Comparison of ENCODE assay signal across 11 mouse cellular contexts in genomic region chr10:95684782-95685555, GRCm38 (mm10). TPM values are rescaled to one million over a fixed set of nuclear protein-coding genes. Genes with fewer than 3 reads are reported as not detected.
DNase-seq lines count a peak whose midpoint lies in the region; ATAC-seq and TF ChIP-seq lines count a peak whose summit lies in the region.
"Had no signal": no experiment of that assay in that cellular context is flagged by ENCODE, and none has a peak within 500 bp of the region (broad histone marks: within the 10 kb centered on the region; RNA-seq: fewer than 3 reads in every experiment).

No protein-coding gene starts in this region.

- no peaks in the 10 kb centered on the region for H3K9me3 ChIP-seq in ES-E14 (ENCODE audit: control insufficient read depth, insufficient read depth, low read depth, low read length)
- no peaks in the 10 kb centered on the region for H3K9me3 ChIP-seq in hindbrain, embryonic 10.5 days
- no peaks in the 10 kb centered on the region for H3K9me3 ChIP-seq in midbrain, embryonic 14.5 days (ENCODE audit: control insufficient read depth, low read length)

- WGBS in hindbrain, embryonic 10.5 days, result 31% methylated on average over 15 of the region's 15 CpGs
- 20% methylated on average over 15 of the region's 15 CpGs for WGBS in midbrain, embryonic 14.5 days

- DNase-seq in ES-E14 (ENCODE audit: low read depth, low spot score), result peak; percentile 58
- DNase-seq in embryo, embryonic 10.5 days (ENCODE audit: low spot score), result peak; percentile 83
- peak; percentile 48 for DNase-seq in hindbrain, embryonic 10.5 days (ENCODE audit: low spot score)
- peak; percentile 86 for DNase-seq in midbrain, embryonic 14.5 days
- DNase-seq in thymus, postnatal 14 days, result no peak
- DNase-seq in left cerebral cortex, adult 11 months (ENCODE audit: low spot score), result no peak
- DNase-seq in thymus, postnatal 0 days (ENCODE audit: low spot score), result no peak
- DNase-seq in left cerebral cortex, adult 8-10 months (ENCODE audit: low spot score in 2 of 2), result no peak
- DNase-seq: cerebellum, adult 2 months; lung, adult 18-20 months had no signal

- H3K36me3 ChIP-seq in ES-E14 (ENCODE audit: control insufficient read depth, insufficient read depth, low read length, poor library complexity, severe bottlenecking), result no peaks in the 10 kb centered on the region
- no peaks in the 10 kb centered on the region for H3K36me3 ChIP-seq in hindbrain, embryonic 10.5 days
- no peaks in the 10 kb centered on the region for H3K36me3 ChIP-seq in midbrain, embryonic 14.5 days (ENCODE audit: control insufficient read depth, insufficient read depth, low read length)

- ATAC-seq in midbrain, embryonic 14.5 days (ENCODE audit: low FRiP score, low TSS enrichment), result peak; percentile 78; the same call in 1 of the 2 replicates

- no peak overlapping the region for H3K4me3 ChIP-seq in ES-E14 (ENCODE audit: insufficient read depth in 1 of 2, low read depth in 1 of 2, low read length in 2 of 2, poor library complexity in 1 of 2, severe bottlenecking in 1 of 2)
- no peak overlapping the region for H3K4me3 ChIP-seq in hindbrain, embryonic 10.5 days
- no peak overlapping the region for H3K4me3 ChIP-seq in midbrain, embryonic 14.5 days (replicated peaks; ENCODE audit: low read depth, low read length)

- in situ Hi-C loops in ES-E14 (cut with MboI; ENCODE audit: low sequenced_read_pairs in 2 of 2, unreplicated experiment in 2 of 2), result no loop called here

- no peak overlapping the region for H3K9ac ChIP-seq in ES-E14 (ENCODE audit: insufficient read depth, low read depth, low read length, poor library complexity, severe bottlenecking)
- H3K9ac ChIP-seq in midbrain, embryonic 14.5 days (replicated peaks; ENCODE audit: low read length), result no peak overlapping the region

- no peaks in the 10 kb centered on the region for H3K27me3 ChIP-seq in hindbrain, embryonic 10.5 days (ENCODE audit: insufficient read depth, poor library complexity, severe bottlenecking)
- no peaks in the 10 kb centered on the region for H3K27me3 ChIP-seq in midbrain, embryonic 14.5 days (ENCODE audit: control insufficient read depth, insufficient read depth, low read length)

- H3K27ac ChIP-seq in ES-E14 (ENCODE audit: insufficient read depth, low read depth, low read length, poor library complexity, severe bottlenecking), result no peak overlapping the region
- H3K27ac ChIP-seq in hindbrain, embryonic 10.5 days, result no peak overlapping the region
- H3K27ac ChIP-seq in midbrain, embryonic 14.5 days (replicated peaks; ENCODE audit: low read depth, low read length), result peak overlapping the region; percentile 60

- peaks cover 6 to 8% of the 10 kb centered on the region in 2 experiments; a peak in 3 of 4 replicates for H3K4me1 ChIP-seq in ES-E14 (ENCODE audit: control insufficient read depth in 2 of 2, insufficient read depth in 2 of 2, low read length in 2 of 2, poor library complexity in 1 of 2)
- H3K4me1 ChIP-seq in hindbrain, embryonic 10.5 days (replicated peaks), result peaks cover 20% of the 10 kb centered on the region
- H3K4me1 ChIP-seq in midbrain, embryonic 14.5 days (ENCODE audit: control insufficient read depth, insufficient read depth, low read length), result peaks cover 11% of the 10 kb centered on the region

- peak overlapping the region; percentile 12 for H3K4me2 ChIP-seq in midbrain, embryonic 14.5 days (ENCODE audit: low read length)

TF ChIP-seq in ES-E14, 5 proteins besides CTCF, POLR2A, EP300 and RAD21:
- TF ChIP-seq CHD2 (IDR thresholded peaks at IDR 0.05; ENCODE audit: low read depth, low read length) (no peak), ZC3H11A (IDR thresholded peaks at IDR 0.05; ENCODE audit: borderline replicate concordance, low read depth, low read length) (no peak), HCFC1 (IDR thresholded peaks at IDR 0.05; ENCODE audit: borderline replicate concordance, insufficient read depth, low read length) (no peak), MAFK (IDR thresholded peaks at IDR 0.05; ENCODE audit: insufficient read depth, low read depth, low read length) (no peak), ZNF384 (IDR thresholded peaks at IDR 0.05; ENCODE audit: low read depth, low read length) (no peak)
TF ChIP-seq in ES-E14: peak in this region for 0.

RNA-seq across cellular contexts. Expression of gene Anapc15-ps, which starts 11.7 kb away (rescaled TPM):
- not detected in 2 replicates for total RNA-seq in ES-E14 (2012; rRNA removed)
- not detected in 2 replicates for polyA plus RNA-seq in hindbrain, embryonic 10.5 days (2016; fragmentation: Nextera tagmentation; extraction: Ambion mirVana)
- not detected in 2 replicates for polyA plus RNA-seq in midbrain, embryonic 14.5 days (2014; fragmentation: Nextera tagmentation; extraction: Ambion mirVana)
- polyA plus RNA-seq in thymus, postnatal 0 days (2015; fragmentation: Nextera tagmentation; extraction: Ambion mirVana), result not detected in 2 replicates
- not detected for total RNA-seq in left cerebral cortex, adult 8-10 months (2022)
- total RNA-seq: heart, adult 8-10 months had no signal

Comparison
In these comparisons a context has a peak if more than half of its experiments do, and no peak if none do; other contexts are left out.
1. DNase-seq: peak in ES-E14 (single experiment), embryo, embryonic 10.5 days (single experiment), hindbrain, embryonic 10.5 days (single experiment) and midbrain, embryonic 14.5 days (single experiment); none in thymus, postnatal 14 days (single experiment), left cerebral cortex, adult 11 months (single experiment), thymus, postnatal 0 days (single experiment) and left cerebral cortex, adult 8-10 months (0 of 2).